Mouse (Mus musculus) bone marrow macrophage, adult 2 months (primary cell): Measurements from ENCODE around the gene Gdf15.

Source experiments
- CTCF ChIP-seq: IDR thresholded peaks from 2 replicates; pipeline ENCODE4 v1.5.1; 2012; ENCODE audit warnings: low read depth, mild to moderate bottlenecking, low read length, moderate library complexity
- POLR2A ChIP-seq: IDR thresholded peaks from 2 replicates; pipeline ENCODE4 v1.6.1; 2012; ENCODE audit warnings: mild to moderate bottlenecking, low read depth, low read length, borderline replicate concordance

DNA sequence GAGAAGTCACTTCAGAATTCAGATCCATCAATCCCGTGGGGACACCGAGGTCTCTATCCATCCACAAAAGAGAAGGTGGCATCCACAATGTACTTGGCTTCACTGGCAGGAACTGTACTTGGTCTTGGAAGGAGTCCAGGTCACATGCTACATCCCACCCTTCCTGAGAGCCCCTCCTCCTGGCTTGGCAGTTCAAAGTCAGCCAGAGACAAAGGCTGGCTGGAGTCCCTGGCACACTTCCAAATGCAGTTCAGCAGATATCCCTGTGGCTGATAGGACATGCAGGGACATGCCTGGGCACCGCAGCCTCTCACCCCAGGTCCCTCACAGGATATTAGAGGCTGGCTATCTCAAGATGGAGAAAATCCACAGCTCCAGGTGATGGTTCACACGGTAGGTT is 17.1 kb upstream of the Gdf15 start:
- TF ChIP-seq POLR2A (no peak), CTCF (no peak)
